Mouse (Mus musculus) telencephalon, adult 2 months (tissue): ENCODE results near the gene Serpinb8.
A peak's percentile ranks its signal among the peaks of the same experiment; 100 is the strongest.

Experiments used
- DNase-seq: peaks from one replicate; pipeline ENCODE4 v3.0.0-alpha.2; 2011; ENCODE audit warnings: low read depth, low spot score

Gene Serpinb8

GRCm38 (mm10) chr1:107589691-107590470 lies at the start of gene Serpinb8:
Gene Serpinb8, plus strand, starts transcription at chr1:107590006.
- no peak for DNase-seq

GRCm38 (mm10) chr1:107559494-107559893 lies 30.3 kb upstream of the Serpinb8 start:
- DNase-seq, result no peak

GRCm38 (mm10) chr1:107562110-107562509 lies 27.7 kb upstream of the Serpinb8 start:
- DNase-seq, result no peak

- DNase-seq, result no peak
These were observed 24.2 kb upstream of the Serpinb8 start for GRCm38 (mm10) chr1:107565644-107566043.

GRCm38 (mm10) chr1:107576094-107576493 lies 13.7 kb upstream of the Serpinb8 start:
- no peak for DNase-seq

GRCm38 (mm10) chr1:107577514-107577913 lies 12.3 kb upstream of the Serpinb8 start:
- DNase-seq, result no peak

- DNase-seq, result peak; percentile 93
These were observed 8.6 kb upstream of the Serpinb8 start for GRCm38 (mm10) chr1:107581220-107581619.

GRCm38 (mm10) chr1:107582900-107583299 lies 6.9 kb upstream of the Serpinb8 start:
- no peak for DNase-seq

GRCm38 (mm10) chr1:107583958-107584376 lies 5.8 kb upstream of the Serpinb8 start:
- no peak for DNase-seq

- DNase-seq, result no peak
These were observed 4.9 kb upstream of the Serpinb8 start for GRCm38 (mm10) chr1:107584932-107585331.

- DNase-seq, result no peak
These were observed 3.6 kb upstream of the Serpinb8 start for GRCm38 (mm10) chr1:107586196-107586595.

- DNase-seq, result no peak
These were observed 1.6 kb upstream of the Serpinb8 start for GRCm38 (mm10) chr1:107588206-107588605.

GRCm38 (mm10) chr1:107588642-107589041 lies 1.2 kb upstream of the Serpinb8 start:
- no peak for DNase-seq

- no peak for DNase-seq
These were observed 2.8 kb downstream of the Serpinb8 start for GRCm38 (mm10) chr1:107592644-107593043.

GRCm38 (mm10) chr1:107593469-107593868 lies 3.7 kb downstream of the Serpinb8 start:
- no peak for DNase-seq

GRCm38 (mm10) chr1:107596874-107597273 lies 7.1 kb downstream of the Serpinb8 start:
- DNase-seq, result no peak

GRCm38 (mm10) chr1:107598476-107598875 lies 8.7 kb downstream of the Serpinb8 start:
- no peak for DNase-seq

GRCm38 (mm10) chr1:107608942-107609341 lies 19.1 kb downstream of the Serpinb8 start:
- DNase-seq, result no peak

GRCm38 (mm10) chr1:107614087-107614486 lies 24.3 kb downstream of the Serpinb8 start:
- no peak for DNase-seq

GRCm38 (mm10) chr1:107622017-107622416 lies 32.2 kb downstream of the Serpinb8 start:
- DNase-seq, result no peak

- DNase-seq, result peak; percentile 44
These were observed 46.1 kb downstream of the Serpinb8 start for GRCm38 (mm10) chr1:107635936-107636335.

- DNase-seq, result no peak
These were observed 48.2 kb downstream of the Serpinb8 start for GRCm38 (mm10) chr1:107638056-107638455.

GRCm38 (mm10) chr1:107638459-107638858 lies 48.7 kb downstream of the Serpinb8 start:
- no peak for DNase-seq
